Mouse (Mus musculus): ENCODE measurements at regions not wholly inside any gene's neighbourhood (a gene's known extent, or its start where the extent isn't known, plus 50 kb on each side); places are given as distances from the start of the nearest gene placed in this dataset.

GRCm38 (mm10) chr2:166377329-166377728 lies 221.9 kb upstream of the Sulf2 start:
- WGBS, result 36% methylated on average over 3 of the region's 3 CpGs
- H3K27ac ChIP-seq (ENCODE audit: insufficient read depth, low read depth, low read length), result no peak overlapping the region
- H3K4me3 ChIP-seq (ENCODE audit: insufficient read depth, low read depth, low read length), result no peak overlapping the region
- no peaks in the 10 kb centered on the region; the same call in 1 of the 2 replicates for H3K4me1 ChIP-seq (ENCODE audit: control insufficient read depth, insufficient read depth, low read length)
- TF ChIP-seq POLR2A (IDR thresholded peaks at IDR 0.05; ENCODE audit: insufficient read depth, low read depth, low read length) (no peak), CTCF (IDR thresholded peaks at IDR 0.05; ENCODE audit: insufficient read depth, low read depth, low read length) (no peak)

GRCm38 (mm10) chr2:166375639-166376038 lies 220.2 kb upstream of the Sulf2 start:
- WGBS, result 75% methylated on average over 12 of the region's 12 CpGs
- Histone ChIP-seq H3K4me3 (ENCODE audit: insufficient read depth, low read depth, low read length) (no peak overlapping the region), H3K27ac (ENCODE audit: insufficient read depth, low read depth, low read length) (no peak overlapping the region), H3K4me1 (ENCODE audit: control insufficient read depth, insufficient read depth, low read length) (no peaks in the 10 kb centered on the region; the same call in 1 of the 2 replicates)
- TF ChIP-seq POLR2A (IDR thresholded peaks at IDR 0.05; ENCODE audit: insufficient read depth, low read depth, low read length), result no peak
- TF ChIP-seq CTCF (IDR thresholded peaks at IDR 0.05; ENCODE audit: insufficient read depth, low read depth, low read length), result no peak

GRCm38 (mm10) chr2:166370776-166371175 lies 215.3 kb upstream of the Sulf2 start:
- no peak for TF ChIP-seq CTCF (IDR thresholded peaks at IDR 0.05; ENCODE audit: insufficient read depth, low read depth, low read length)
- no peak for TF ChIP-seq POLR2A (IDR thresholded peaks at IDR 0.05; ENCODE audit: insufficient read depth, low read depth, low read length)
- 98% methylated on average over 6 of the region's 6 CpGs for WGBS

GRCm38 (mm10) chr2:166361645-166362044 lies 206.2 kb upstream of the Sulf2 start:
- Histone ChIP-seq H3K27ac (ENCODE audit: insufficient read depth, low read depth, low read length) (no peak overlapping the region), H3K4me3 (ENCODE audit: insufficient read depth, low read depth, low read length) (no peak overlapping the region), H3K4me1 (ENCODE audit: control insufficient read depth, insufficient read depth, low read length) (peaks cover 21% of the 10 kb centered on the region)
- TF ChIP-seq POLR2A (IDR thresholded peaks at IDR 0.05; ENCODE audit: insufficient read depth, low read depth, low read length), result no peak
- no peak for TF ChIP-seq CTCF (IDR thresholded peaks at IDR 0.05; ENCODE audit: insufficient read depth, low read depth, low read length)
- WGBS, result 93% methylated on average over 6 of the region's 6 CpGs

More at GRCm38 (mm10) chr2:166370776-166371175, 215.3 kb upstream of the Sulf2 start:
- no peaks in the 10 kb centered on the region for H3K4me1 ChIP-seq (ENCODE audit: control insufficient read depth, insufficient read depth, low read length)
- H3K27ac ChIP-seq (ENCODE audit: insufficient read depth, low read depth, low read length), result no peak overlapping the region
- no peak overlapping the region for H3K4me3 ChIP-seq (ENCODE audit: insufficient read depth, low read depth, low read length)

GRCm38 (mm10) chr2:166360786-166361185 lies 205.3 kb upstream of the Sulf2 start:
- peaks cover 21% of the 10 kb centered on the region for H3K4me1 ChIP-seq (ENCODE audit: control insufficient read depth, insufficient read depth, low read length)
- no peak for TF ChIP-seq POLR2A (IDR thresholded peaks at IDR 0.05; ENCODE audit: insufficient read depth, low read depth, low read length)
- TF ChIP-seq CTCF (IDR thresholded peaks at IDR 0.05; ENCODE audit: insufficient read depth, low read depth, low read length), result no peak
- H3K4me3 ChIP-seq (ENCODE audit: insufficient read depth, low read depth, low read length), result no peak overlapping the region
- no peak overlapping the region for H3K27ac ChIP-seq (ENCODE audit: insufficient read depth, low read depth, low read length)
- WGBS, result 37% methylated on average over 3 of the region's 3 CpGs

- TF ChIP-seq CTCF (IDR thresholded peaks at IDR 0.05; ENCODE audit: insufficient read depth, low read depth, low read length), result no peak
- TF ChIP-seq POLR2A (IDR thresholded peaks at IDR 0.05; ENCODE audit: insufficient read depth, low read depth, low read length), result no peak
- WGBS, result 13% methylated on average over 13 of the region's 13 CpGs
- peaks cover 21% of the 10 kb centered on the region for H3K4me1 ChIP-seq (ENCODE audit: control insufficient read depth, insufficient read depth, low read length)
- peak overlapping the region; percentile 22; the same call in 1 of the 2 replicates for H3K27ac ChIP-seq (ENCODE audit: insufficient read depth, low read depth, low read length)
- H3K4me3 ChIP-seq (ENCODE audit: insufficient read depth, low read depth, low read length), result no peak overlapping the region
Measured at GRCm38 (mm10) chr2:166359995-166360394, 204.5 kb upstream of the Sulf2 start.

GRCm38 (mm10) chr2:166357824-166358223 lies 202.4 kb upstream of the Sulf2 start:
- WGBS, result 80% methylated on average over 7 of the region's 7 CpGs
- no peak overlapping the region for H3K4me3 ChIP-seq (ENCODE audit: insufficient read depth, low read depth, low read length)
- no peak for TF ChIP-seq CTCF (IDR thresholded peaks at IDR 0.05; ENCODE audit: insufficient read depth, low read depth, low read length)
- no peak for TF ChIP-seq POLR2A (IDR thresholded peaks at IDR 0.05; ENCODE audit: insufficient read depth, low read depth, low read length)
- H3K27ac ChIP-seq (ENCODE audit: insufficient read depth, low read depth, low read length), result no peak overlapping the region
- H3K4me1 ChIP-seq (ENCODE audit: control insufficient read depth, insufficient read depth, low read length), result peaks cover 36% of the 10 kb centered on the region

GRCm38 (mm10) chr2:166355944-166356343 lies 200.5 kb upstream of the Sulf2 start:
- H3K4me3 ChIP-seq (ENCODE audit: insufficient read depth, low read depth, low read length), result no peak overlapping the region
- H3K4me1 ChIP-seq (ENCODE audit: control insufficient read depth, insufficient read depth, low read length), result peaks cover 29% of the 10 kb centered on the region
- TF ChIP-seq CTCF (IDR thresholded peaks at IDR 0.05; ENCODE audit: insufficient read depth, low read depth, low read length) (no peak), POLR2A (IDR thresholded peaks at IDR 0.05; ENCODE audit: insufficient read depth, low read depth, low read length) (no peak)
- no peak overlapping the region for H3K27ac ChIP-seq (ENCODE audit: insufficient read depth, low read depth, low read length)
- 74% methylated on average over 7 of the region's 7 CpGs for WGBS

- Histone ChIP-seq H3K4me3 (ENCODE audit: insufficient read depth, low read depth, low read length) (no peak overlapping the region), H3K4me1 (ENCODE audit: control insufficient read depth, insufficient read depth, low read length) (peaks cover 25% of the 10 kb centered on the region), H3K27ac (ENCODE audit: insufficient read depth, low read depth, low read length) (no peak overlapping the region)
- WGBS, result 74% methylated on average over 6 of the region's 6 CpGs
- TF ChIP-seq POLR2A (IDR thresholded peaks at IDR 0.05; ENCODE audit: insufficient read depth, low read depth, low read length) (no peak), CTCF (IDR thresholded peaks at IDR 0.05; ENCODE audit: insufficient read depth, low read depth, low read length) (no peak)
Measured at GRCm38 (mm10) chr2:166355446-166355845, 200.0 kb upstream of the Sulf2 start.

- TF ChIP-seq POLR2A (IDR thresholded peaks at IDR 0.05; ENCODE audit: insufficient read depth, low read depth, low read length), result no peak
- no peak for TF ChIP-seq CTCF (IDR thresholded peaks at IDR 0.05; ENCODE audit: insufficient read depth, low read depth, low read length)
- WGBS, result over 99% methylated on average over 4 of the region's 4 CpGs
- no peak overlapping the region for H3K27ac ChIP-seq (ENCODE audit: insufficient read depth, low read depth, low read length)
- no peak overlapping the region for H3K4me3 ChIP-seq (ENCODE audit: insufficient read depth, low read depth, low read length)
- peaks cover 17% of the 10 kb centered on the region for H3K4me1 ChIP-seq (ENCODE audit: control insufficient read depth, insufficient read depth, low read length)
Measured at GRCm38 (mm10) chr2:166354391-166354790, 198.9 kb upstream of the Sulf2 start.
